Mouse (Mus musculus) neural tube, embryonic 14.5 days (tissue): Measurements from ENCODE around the gene Npepl1. TPM values are rescaled to one million over a fixed set of nuclear protein-coding genes. Genes with fewer than 3 reads are reported as not detected.

Source experiments
- ATAC-seq: fragments of 200-750 bp; cut with Nextera tagmentation; 2 replicates; pipeline ENCODE4 v1.8.0; 2017; ENCODE audit warnings: low read depth, mild to moderate bottlenecking, moderate TSS enrichment, moderate library complexity
- H3K27ac ChIP-seq: fragments of 300-500 bp; sonication (generic); 2 replicates; pipeline ENCODE4 v1.5.1; 2014; ENCODE audit warnings: low read depth, mild to moderate bottlenecking, control low read depth, low read length, moderate library complexity, mixed read lengths
- H3K27me3 ChIP-seq: fragments of 300-500 bp; sonication (generic); 2 replicates; pipeline ENCODE4 v1.6.1; 2014; ENCODE audit warnings: low read length; ENCODE audit not compliant: control insufficient read depth, insufficient read depth
- H3K36me3 ChIP-seq: fragments of 300-500 bp; sonication (generic); 2 replicates; pipeline ENCODE4 v1.6.1; 2014; ENCODE audit warnings: low read length, mixed read lengths; ENCODE audit not compliant: control insufficient read depth, insufficient read depth
- H3K4me1 ChIP-seq: fragments of 300-500 bp; sonication (generic); 2 replicates; pipeline ENCODE4 v1.6.1; 2014; ENCODE audit warnings: low read length; ENCODE audit not compliant: control insufficient read depth, insufficient read depth
- H3K4me2 ChIP-seq: fragments of 300-500 bp; sonication (generic); 2 replicates; pipeline ENCODE4 v1.6.1; 2014; ENCODE audit warnings: mild to moderate bottlenecking, low read depth, low read length, control low read depth
- H3K4me3 ChIP-seq: fragments of 300-500 bp; sonication (generic); 2 replicates; pipeline ENCODE4 v1.5.1; 2014; ENCODE audit warnings: low read depth, low read length, control low read depth, mixed read lengths
- H3K9ac ChIP-seq: fragments of 300-500 bp; sonication (generic); replicated peaks from 2 replicates; pipeline ENCODE4 v1.6.1; 2014; ENCODE audit warnings: low read depth, mild to moderate bottlenecking, control low read depth, low read length, mixed read lengths
- H3K9me3 ChIP-seq: fragments of 300-500 bp; sonication (generic); 2 replicates; pipeline ENCODE4 v1.6.1; 2016; ENCODE audit warnings: low read length; ENCODE audit not compliant: control insufficient read depth
- WGBS: fragments of 180-500 bp; shearing (Covaris S2); extraction: QIAGEN DNeasy Blood & Tissue Kit; methylation state at CpG from one replicate; pipeline ENCODE4 v1.1.7; 2014; 5-methylcytosine and 5-hydroxymethylcytosine counted together
- polyA plus RNA-seq: library from polyadenylated mRNA; unstranded; fragments of >200 nt; fragmentation: Nextera tagmentation; extraction: Ambion mirVana; gene quantifications from 2 replicates; pipeline ENCODE4 v1.2.1, GENCODE M21; 2014

Gene Npepl1
- polyA plus RNA-seq: 7.7 and 13.2 TPM in 2 replicates

DNA sequence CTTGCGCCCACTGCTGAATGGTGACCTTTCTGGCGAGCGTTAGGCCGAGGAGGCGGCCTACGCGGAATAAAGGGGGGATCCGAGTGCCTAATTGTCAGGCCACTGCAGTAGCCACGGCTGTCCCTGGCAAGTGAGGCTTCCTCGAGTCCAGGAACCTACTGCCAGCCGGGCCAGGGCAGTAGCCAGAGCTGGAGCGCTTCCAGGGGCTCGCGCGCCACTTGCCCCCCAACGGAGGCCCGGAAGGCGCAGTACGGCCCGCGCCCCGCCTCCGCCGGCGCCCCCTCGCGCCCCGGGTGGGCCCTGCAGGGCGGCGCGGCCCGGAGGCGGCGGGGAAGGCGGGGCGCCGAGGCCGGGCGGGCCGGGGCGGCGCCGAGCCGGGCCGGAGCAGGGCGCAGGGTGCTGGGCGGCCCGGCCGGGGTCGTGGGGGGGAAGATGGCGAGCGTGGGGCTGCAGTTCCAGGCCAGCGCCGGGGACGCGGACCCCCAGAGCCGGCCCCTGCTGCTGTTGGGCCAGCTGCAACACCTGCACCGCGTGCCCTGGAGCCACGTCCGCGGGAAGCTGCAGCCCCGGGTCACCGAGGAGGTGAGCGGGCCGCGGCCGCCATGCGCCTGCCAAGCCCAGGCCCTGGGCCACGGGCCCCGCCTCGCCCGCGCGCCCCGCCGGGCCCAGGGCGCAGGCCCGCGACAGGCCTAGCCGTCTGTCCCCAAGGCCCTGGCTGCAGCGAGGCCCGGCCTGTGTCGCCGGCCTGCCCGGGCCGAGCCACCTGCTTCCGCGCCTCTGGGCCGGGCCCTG lies at the start of gene Npepl1:
Gene Npepl1, plus strand, starts transcription at position 359 of the 792 bp plus-strand sequence.
- H3K27ac ChIP-seq: peak within 1 kb of the TSS; percentile 35; the same call in 1 of the 2 replicates
- no peaks in the 10 kb centered on the region for H3K9me3 ChIP-seq
- no peaks in the 10 kb centered on the region for H3K36me3 ChIP-seq
- peak within 1 kb of the TSS; percentile 36 for H3K4me3 ChIP-seq
- peak within 1 kb of the TSS; percentile 59 for H3K4me2 ChIP-seq
- H3K9ac ChIP-seq: peak within 1 kb of the TSS; percentile 71
- no peaks in the 10 kb centered on the region for H3K27me3 ChIP-seq
- H3K4me1 ChIP-seq: 0 out of 2 replicates have a peak, but pooled peaks cover 2% of the 10 kb centered on the region
- ATAC-seq: peak; percentile 80
- 2% methylated on average over 81 of the region's 90 CpGs for WGBS

DNA sequence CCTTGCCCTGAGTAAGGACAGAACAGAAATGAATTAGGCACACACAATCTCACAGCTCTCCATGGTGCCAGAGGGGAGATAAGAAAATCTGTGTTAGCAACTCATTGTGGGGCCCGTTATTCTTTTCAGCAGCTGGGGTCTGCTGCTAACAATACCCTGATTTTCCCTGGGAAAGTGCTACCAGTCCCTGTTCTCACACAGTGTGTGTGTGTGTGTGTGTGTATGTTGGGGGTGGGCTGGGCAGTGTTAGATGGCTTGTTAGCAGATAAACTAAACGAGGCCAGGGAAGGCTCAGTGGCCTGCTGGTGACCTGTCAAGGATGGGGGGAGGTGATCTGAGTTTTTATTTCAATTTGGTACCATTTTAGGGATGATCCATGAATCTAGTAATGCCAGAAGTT lies 48.9 kb upstream of the Npepl1 start:
- ATAC-seq: no peak
- no peak overlapping the region for H3K9ac ChIP-seq
- 15% methylated on average over 2 of the region's 2 CpGs for WGBS
- H3K9me3 ChIP-seq: no peaks in the 10 kb centered on the region
- H3K4me3 ChIP-seq: no peak overlapping the region
- no peak overlapping the region for H3K4me2 ChIP-seq
- no peak overlapping the region for H3K27ac ChIP-seq
- no peaks in the 10 kb centered on the region for H3K27me3 ChIP-seq
- H3K4me1 ChIP-seq: no peaks in the 10 kb centered on the region
- H3K36me3 ChIP-seq: no peaks in the 10 kb centered on the region

DNA sequence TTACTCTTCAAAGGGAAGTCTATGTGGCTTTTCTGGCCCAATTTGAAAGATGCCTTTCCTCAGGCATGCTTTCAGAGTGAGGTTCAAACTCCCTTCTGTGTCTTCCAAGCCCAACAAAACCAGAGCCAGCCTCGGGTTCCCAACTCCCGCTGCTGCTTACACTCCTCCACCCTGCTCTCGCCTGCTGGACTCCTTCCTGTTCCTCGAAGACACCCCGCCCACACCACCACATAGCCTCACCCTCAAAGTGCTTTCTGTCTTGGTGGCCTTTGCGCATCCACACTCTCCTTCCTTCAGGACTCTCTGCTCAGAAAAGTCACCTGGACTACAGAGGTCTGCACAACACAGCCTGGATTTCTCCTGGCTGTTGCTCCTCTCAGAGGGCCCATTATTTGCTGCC lies 47.1 kb upstream of the Npepl1 start:
- Histone ChIP-seq H3K4me3 (no peak overlapping the region), H3K27me3 (no peaks in the 10 kb centered on the region), H3K9ac (no peak overlapping the region), H3K36me3 (no peaks in the 10 kb centered on the region), H3K27ac (no peak overlapping the region), H3K4me2 (no peak overlapping the region), H3K9me3 (no peaks in the 10 kb centered on the region), H3K4me1 (no peaks in the 10 kb centered on the region)
- ATAC-seq: no peak
- WGBS: 78% methylated on average over 6 of the region's 6 CpGs

DNA sequence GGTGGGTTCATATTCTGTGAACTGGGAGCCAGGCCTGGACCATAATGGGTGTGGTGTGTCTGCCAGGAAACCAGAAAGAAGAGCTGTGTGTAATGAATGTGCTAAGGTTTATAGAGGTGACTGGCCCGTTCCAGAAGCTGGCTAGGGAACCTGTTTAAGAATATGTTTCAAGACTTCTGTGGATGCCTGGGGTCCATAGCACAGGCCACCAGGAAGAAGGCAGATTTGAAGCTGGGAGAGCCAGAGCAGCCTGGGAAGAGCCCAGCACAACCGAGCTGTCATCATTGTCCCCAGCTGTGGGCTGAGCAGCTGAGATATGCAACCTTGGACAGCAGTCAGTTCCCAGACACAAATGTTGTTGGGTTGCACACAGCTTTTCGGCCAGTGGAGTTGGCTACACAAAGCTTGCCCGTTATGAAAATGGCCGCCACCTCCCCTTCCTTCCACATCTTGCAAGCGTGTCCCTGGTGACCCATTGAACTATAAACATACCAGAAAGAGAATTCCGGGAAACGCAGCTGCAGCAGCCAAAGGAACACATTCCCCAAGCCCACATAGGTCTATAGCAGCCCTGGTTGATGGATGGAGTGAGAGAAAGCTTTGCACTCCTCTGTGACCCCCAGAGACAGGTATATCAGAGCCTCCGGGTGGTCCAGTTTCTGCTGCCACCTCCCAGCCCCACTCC lies 46.5 kb upstream of the Npepl1 start:
- Histone ChIP-seq H3K4me2 (no peak overlapping the region), H3K27me3 (no peaks in the 10 kb centered on the region), H3K9me3 (no peaks in the 10 kb centered on the region), H3K4me3 (no peak overlapping the region), H3K36me3 (no peaks in the 10 kb centered on the region), H3K4me1 (no peaks in the 10 kb centered on the region), H3K9ac (no peak overlapping the region), H3K27ac (no peak overlapping the region)
- no peak for ATAC-seq
- WGBS: 56% methylated on average over 9 of the region's 9 CpGs

DNA sequence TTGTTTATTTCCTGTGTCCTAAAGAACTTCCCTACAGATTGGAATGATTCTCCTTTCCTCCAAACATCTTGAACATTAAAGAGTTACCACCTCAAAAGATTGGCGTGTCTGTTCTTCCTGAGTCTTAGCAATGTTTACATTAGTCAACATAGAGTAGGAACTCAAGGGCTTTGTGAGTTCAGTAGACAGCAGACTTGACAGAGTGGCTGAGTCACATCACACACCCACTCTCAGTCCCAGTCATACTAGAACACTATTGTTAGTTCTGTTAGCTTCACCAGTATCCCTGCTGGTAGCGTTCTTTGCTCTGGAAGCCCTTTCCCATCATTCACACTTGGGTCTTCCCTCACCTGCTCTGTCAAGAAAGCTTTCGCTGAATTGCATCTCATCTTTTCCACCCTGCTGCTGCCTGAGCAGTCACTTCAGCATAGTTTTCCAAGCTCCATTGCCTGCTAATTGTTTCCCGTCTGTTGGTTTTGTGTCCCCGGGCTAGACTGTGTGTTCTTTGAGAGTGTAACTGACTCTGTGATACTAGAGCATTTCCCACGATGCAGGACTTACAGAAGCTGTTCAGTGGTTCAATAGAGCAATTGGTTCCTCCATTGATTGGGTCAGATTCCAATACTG lies 42.2 kb upstream of the Npepl1 start:
- no peak for ATAC-seq
- no peak overlapping the region for H3K4me2 ChIP-seq
- 74% methylated on average over 6 of the region's 6 CpGs for WGBS
- no peak overlapping the region for H3K27ac ChIP-seq
- H3K9ac ChIP-seq: no peak overlapping the region
- H3K27me3 ChIP-seq: no peaks in the 10 kb centered on the region
- H3K9me3 ChIP-seq: no peaks in the 10 kb centered on the region
- H3K4me3 ChIP-seq: no peak overlapping the region
- H3K4me1 ChIP-seq: no peaks in the 10 kb centered on the region
- H3K36me3 ChIP-seq: no peaks in the 10 kb centered on the region

DNA sequence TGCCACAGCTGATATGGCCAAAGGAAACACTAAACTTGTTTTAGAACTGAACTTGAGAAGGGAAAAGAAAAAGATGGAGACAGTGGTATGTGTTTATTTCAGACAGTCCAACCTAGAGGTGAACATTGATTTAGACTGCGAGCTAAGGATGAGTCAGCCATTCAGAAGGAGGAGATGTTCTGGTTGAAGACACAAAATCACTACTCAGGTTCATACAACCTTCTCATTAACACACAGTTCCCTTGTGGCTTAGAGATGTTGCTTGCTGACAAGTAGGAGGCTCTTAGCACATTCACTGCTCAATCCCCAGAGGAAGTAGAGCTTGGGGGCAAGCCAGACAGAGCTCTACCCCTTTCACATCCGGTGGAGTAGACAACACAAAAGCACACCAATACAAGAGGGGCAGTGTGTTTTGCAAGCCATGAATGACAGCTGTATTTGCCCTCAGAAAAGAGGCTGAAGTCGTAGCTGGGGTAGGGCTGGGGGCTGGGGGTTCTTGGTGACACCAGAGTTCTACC lies 40.6 kb upstream of the Npepl1 start:
- Histone ChIP-seq H3K9me3 (no peaks in the 10 kb centered on the region), H3K4me1 (peaks cover 5% of the 10 kb centered on the region; the same call in 1 of the 2 replicates), H3K9ac (no peak overlapping the region), H3K27ac (no peak overlapping the region), H3K27me3 (no peaks in the 10 kb centered on the region), H3K36me3 (no peaks in the 10 kb centered on the region), H3K4me3 (no peak overlapping the region), H3K4me2 (no peak overlapping the region)
- no peak for ATAC-seq
- WGBS: 70% methylated on average over 3 of the region's 3 CpGs

DNA sequence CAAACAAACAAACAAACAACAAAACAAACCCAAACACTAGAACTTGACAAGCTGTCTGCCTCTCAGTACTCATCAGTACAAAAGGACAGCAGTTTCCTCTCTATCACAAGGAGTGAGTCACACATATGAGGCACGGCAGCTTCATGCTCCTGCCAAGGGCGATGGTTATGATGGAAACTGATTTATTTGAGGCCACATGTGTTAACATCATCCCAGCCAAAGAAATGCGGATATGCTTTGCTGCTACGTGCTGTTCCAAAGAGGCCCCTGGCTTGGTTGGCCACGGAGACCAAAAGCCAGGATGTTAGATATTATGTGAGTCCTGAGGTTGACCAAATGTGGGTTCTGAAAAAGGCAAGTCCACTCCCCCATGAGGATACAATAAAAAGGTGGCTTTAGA lies 38.7 kb upstream of the Npepl1 start:
- H3K4me3 ChIP-seq: no peak overlapping the region
- H3K9ac ChIP-seq: no peak overlapping the region
- no peaks in the 10 kb centered on the region for H3K9me3 ChIP-seq
- H3K4me2 ChIP-seq: no peak overlapping the region
- no peak overlapping the region for H3K27ac ChIP-seq
- ATAC-seq: no peak
- H3K27me3 ChIP-seq: no peaks in the 10 kb centered on the region
- WGBS: 90% methylated on average over 5 of the region's 5 CpGs
- no peaks in the 10 kb centered on the region for H3K36me3 ChIP-seq
- H3K4me1 ChIP-seq: peaks cover 16% of the 10 kb centered on the region; the same call in 1 of the 2 replicates

DNA sequence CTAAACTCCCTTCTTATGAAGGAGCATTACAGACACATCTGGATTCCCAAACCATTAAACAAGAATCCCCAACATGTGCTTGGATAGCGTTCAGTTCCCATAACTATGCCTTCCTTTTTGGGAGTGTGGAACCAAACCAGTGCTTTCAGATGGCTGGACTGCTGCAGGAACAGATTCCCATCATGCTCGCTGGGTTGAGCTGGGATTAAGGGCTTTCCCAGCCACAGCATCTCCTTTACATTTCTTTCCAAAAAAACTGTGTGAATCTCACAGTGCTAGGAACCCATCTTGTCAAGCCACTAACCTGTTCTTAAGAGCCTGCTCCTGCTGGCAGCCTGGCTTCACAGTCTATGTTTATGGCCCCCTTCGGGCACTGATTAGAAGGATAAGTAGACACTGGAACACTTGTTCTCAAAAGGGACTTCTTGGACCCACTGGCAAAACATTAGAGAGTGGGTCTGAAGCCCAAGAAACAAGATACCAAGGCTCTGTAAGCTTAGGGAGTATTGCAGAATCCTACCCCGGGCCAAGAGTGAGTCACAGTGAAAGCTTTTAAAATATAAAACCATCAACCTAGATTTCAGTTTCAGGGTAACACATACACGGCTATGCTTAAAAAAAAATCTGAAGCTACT lies 36.9 kb upstream of the Npepl1 start:
- H3K27me3 ChIP-seq: no peaks in the 10 kb centered on the region
- H3K36me3 ChIP-seq: no peaks in the 10 kb centered on the region
- no peaks in the 10 kb centered on the region for H3K9me3 ChIP-seq
- no peak overlapping the region for H3K9ac ChIP-seq
- no peak overlapping the region for H3K4me3 ChIP-seq
- H3K4me2 ChIP-seq: no peak overlapping the region
- no peak overlapping the region for H3K27ac ChIP-seq
- ATAC-seq: no peak
- WGBS: 76% methylated on average over 5 of the region's 5 CpGs
- peaks cover 28% of the 10 kb centered on the region; the same call in 1 of the 2 replicates for H3K4me1 ChIP-seq
